8 mouse cellular contexts compared by ENCODE assay signal in genomic region chr10:49788381-49788906, GRCm38 (mm10). TPM values are rescaled to one million over a fixed set of nuclear protein-coding genes. Genes with fewer than 3 reads are reported as not detected.
DNase-seq lines count a peak whose midpoint lies in the region; ATAC-seq and TF ChIP-seq lines count a peak whose summit lies in the region.

TSS of gene Grik2 (minus strand) at chr10:49788766.

- peak; percentile 26 for DNase-seq in gastrocnemius, adult 2 months
- no peak for DNase-seq in gastrocnemius, postnatal 36 days
- DNase-seq in cerebellum, adult 2 months = peak; percentile 91 to 93
- peak; percentile 93 for DNase-seq in forebrain, postnatal 0 days
- peak; percentile 86 for DNase-seq in left cerebral cortex, postnatal 4 days
- DNase-seq in urinary bladder, postnatal 4 days (ENCODE audit: low spot score in 2 of 2) = peak; percentile 27 to 59

- peak; percentile 91 for ATAC-seq in forebrain, postnatal 0 days
- ATAC-seq in hindbrain, embryonic 15.5 days (ENCODE audit: low FRiP score, low read depth) = peak; percentile 90

- H3K27me3 ChIP-seq in cerebellum, adult 2 months (ENCODE audit: control insufficient read depth, insufficient read depth, low read length) = no peaks in the 10 kb centered on the region
- H3K27me3 ChIP-seq in forebrain, postnatal 0 days (ENCODE audit: insufficient read depth, low read length) = no peaks in the 10 kb centered on the region
- no peaks in the 10 kb centered on the region for H3K27me3 ChIP-seq in hindbrain, embryonic 15.5 days
- no peaks in the 10 kb centered on the region for H3K27me3 ChIP-seq in myocyte (ENCODE audit: control insufficient read depth, insufficient read depth, insufficient read length)

- peak; percentile 13; the same call in 1 of the 2 replicates for TF ChIP-seq CTCF in gastrocnemius, adult 2 months (IDR thresholded peaks at IDR 0.05)
- 0 out of 2 replicates have a peak, but pooled peaks have one; percentile 24 for TF ChIP-seq CTCF in cerebellum, adult 2 months (IDR thresholded peaks at IDR 0.05; ENCODE audit: borderline replicate concordance, insufficient read depth, low read depth, low read length)
- peak; percentile 67 for TF ChIP-seq CTCF in forebrain, postnatal 0 days (IDR thresholded peaks at IDR 0.05; ENCODE audit: low read depth)

- intact Hi-C loops in gastrocnemius, adult 2 months (cut with DNase I) = no loop called here
- intact Hi-C loops in gastrocnemius, postnatal 36 days (cut with DNase I) = no loop called here
- intact Hi-C loops in left cerebral cortex, postnatal 4 days (cut with DNase I) = loop anchor here (10.0 kb wide), 1 partner anchor 406 kb away; no protein-coding TSS in a partner anchor

- peaks cover 7% of the 10 kb centered on the region; the same call in 1 of the 2 replicates for H3K4me1 ChIP-seq in cerebellum, adult 2 months (ENCODE audit: control insufficient read depth, insufficient read depth, low read length)
- peaks cover 7% of the 10 kb centered on the region; the same call in 1 of the 2 replicates for H3K4me1 ChIP-seq in forebrain, postnatal 0 days (ENCODE audit: insufficient read depth)
- H3K4me1 ChIP-seq in hindbrain, embryonic 15.5 days (replicated peaks) = peaks cover 21% of the 10 kb centered on the region

- H3K79me2 ChIP-seq in myocyte (ENCODE audit: control insufficient read depth, insufficient read depth) = no peaks in the 10 kb centered on the region

- 0% methylated on average over 41 of the region's 41 CpGs for WGBS in cerebellum, adult 2 months
- WGBS in forebrain, postnatal 0 days = 3% methylated on average over 41 of the region's 41 CpGs
- under 1% methylated on average over 40 of the region's 41 CpGs for WGBS in hindbrain, embryonic 15.5 days

- H3K4me3 ChIP-seq in gastrocnemius, adult 2 months = peak within 1 kb of the TSS; percentile 64
- peak within 1 kb of the TSS; percentile 88 for H3K4me3 ChIP-seq in cerebellum, adult 2 months (replicated peaks; ENCODE audit: insufficient read depth, low read depth, low read length)
- peak within 1 kb of the TSS; percentile 92 for H3K4me3 ChIP-seq in forebrain, postnatal 0 days (ENCODE audit: low read depth, low read length)
- peak within 1 kb of the TSS; percentile 68 for H3K4me3 ChIP-seq in hindbrain, embryonic 15.5 days
- H3K4me3 ChIP-seq in myocyte = no peak within 1 kb of the TSS

- peak within 1 kb of the TSS; percentile 54 for H3K4me2 ChIP-seq in forebrain, postnatal 0 days (ENCODE audit: low read depth)
- H3K4me2 ChIP-seq in hindbrain, embryonic 15.5 days = peak within 1 kb of the TSS; percentile 57
- peak within 1 kb of the TSS; percentile 60 for H3K4me2 ChIP-seq in myocyte (ENCODE audit: low read depth)

- TF ChIP-seq POLR2A in cerebellum, adult 2 months (IDR thresholded peaks at IDR 0.05; ENCODE audit: borderline replicate concordance, insufficient read depth, low read length) = peak; percentile 73; the same call in 1 of the 2 replicates
- TF ChIP-seq POLR2A in myocyte (IDR thresholded peaks at IDR 0.05; ENCODE audit: insufficient read length, low read depth) = no peak

- no peak within 1 kb of the TSS for H3K27ac ChIP-seq in gastrocnemius, adult 2 months
- peak within 1 kb of the TSS; percentile 89 for H3K27ac ChIP-seq in cerebellum, adult 2 months (ENCODE audit: insufficient read depth, low read length)
- peak within 1 kb of the TSS; percentile 86 for H3K27ac ChIP-seq in forebrain, postnatal 0 days (ENCODE audit: low read depth, low read length)
- H3K27ac ChIP-seq in hindbrain, embryonic 15.5 days (replicated peaks) = peak within 1 kb of the TSS; percentile 85

- peak within 1 kb of the TSS; percentile 90 for H3K9ac ChIP-seq in forebrain, postnatal 0 days
- peak within 1 kb of the TSS; percentile 71 for H3K9ac ChIP-seq in hindbrain, embryonic 15.5 days

- H3K36me3 ChIP-seq in forebrain, postnatal 0 days (ENCODE audit: insufficient read depth) = no peaks in the 10 kb centered on the region
- no peaks in the 10 kb centered on the region for H3K36me3 ChIP-seq in hindbrain, embryonic 15.5 days
- no peaks in the 10 kb centered on the region for H3K36me3 ChIP-seq in myocyte (ENCODE audit: control insufficient read depth, insufficient read depth)

- peak within 1 kb of the TSS; percentile 17 for H3ac ChIP-seq in myocyte (ENCODE audit: control insufficient read depth, insufficient read length)

- H3K9me3 ChIP-seq in forebrain, postnatal 0 days (ENCODE audit: low read length) = no peaks in the 10 kb centered on the region
- no peaks in the 10 kb centered on the region for H3K9me3 ChIP-seq in hindbrain, embryonic 15.5 days

TF ChIP-seq in myocyte, 11 proteins besides CTCF, POLR2A, EP300 and RAD21:
- TF ChIP-seq TCF3 (IDR thresholded peaks at IDR 0.05; ENCODE audit: insufficient read length, low read depth) (no peak), POLR2AphosphoS2 (IDR thresholded peaks at IDR 0.05; ENCODE audit: insufficient read length, low read depth) (no peak), MYOG (IDR thresholded peaks at IDR 0.05; ENCODE audit: control insufficient read depth in 1 of 3, insufficient read depth in 1 of 3, insufficient read length in 2 of 3, low read depth in 2 of 3) (no peak), CEBPB (IDR thresholded peaks at IDR 0.05; ENCODE audit: insufficient read depth, poor library complexity, severe bottlenecking) (no peak), MYOD1 (IDR thresholded peaks at IDR 0.05; ENCODE audit: control insufficient read depth in 1 of 3, insufficient read length in 2 of 3, low read depth in 2 of 3) (no peak), MAX (IDR thresholded peaks at IDR 0.05; ENCODE audit: low read depth) (no peak), USF1 (IDR thresholded peaks at IDR 0.05; ENCODE audit: low read depth) (no peak), TCF12 (IDR thresholded peaks at IDR 0.05; ENCODE audit: insufficient read depth, poor library complexity, severe bottlenecking) (no peak), E2F4 (IDR thresholded peaks at IDR 0.05; ENCODE audit: insufficient read depth) (no peak), SRF (IDR thresholded peaks at IDR 0.05; ENCODE audit: control insufficient read depth, insufficient read length, low read depth) (no peak), REST (IDR thresholded peaks at IDR 0.05; ENCODE audit: insufficient read depth, insufficient read length) (no peak)

RNA-seq across cellular contexts. Expression of gene Grik2, which starts in this region (rescaled TPM):
- total RNA-seq in gastrocnemius, adult 2 months (2021) = under 1 TPM in 1 of 2 experiments, not detected in 1; 0.41 TPM
- under 1 TPM; 0.10 to 0.35 TPM for total RNA-seq in gastrocnemius, postnatal 36 days (2021)
- 48.5 and 60.7 TPM in 2 replicates for polyA plus RNA-seq in cerebellum, adult 2 months (2012; rRNA removed)
- total RNA-seq in forebrain, postnatal 0 days (2014; rRNA removed) = 98.9 and 102 TPM in 2 replicates
- 17.9 and 30.2 TPM in 2 replicates for polyA plus RNA-seq in forebrain, postnatal 0 days (2015; fragmentation: Nextera tagmentation; extraction: Ambion mirVana)
- polyA plus RNA-seq in hindbrain, embryonic 15.5 days (2015; fragmentation: Nextera tagmentation; extraction: Ambion mirVana) = 28.8 and 28.9 TPM in 2 replicates
- total RNA-seq in left cerebral cortex, postnatal 4 days (2021) = 100 to 1,000 TPM; 119 to 122 TPM
- polyA plus RNA-seq in myocyte (2012; fragmentation: generic; extraction: Trizol) = 0.19 TPM

Comparison
In these comparisons a context has a peak if more than half of its experiments do, and no peak if none do; other contexts are left out.
1. RNA of gene Grik2 (total RNA-seq): 119 to 122 TPM in left cerebral cortex, postnatal 4 days and 98.9 to 102 TPM in forebrain, postnatal 0 days; 0.41 TPM in gastrocnemius, adult 2 months and 0.10 to 0.35 TPM in gastrocnemius, postnatal 36 days; every median in the first group is over 10 times any median in the second.
2. RNA of gene Grik2 (polyA plus RNA-seq): 48.5 to 60.7 TPM in cerebellum, adult 2 months, 17.9 to 30.2 TPM in forebrain, postnatal 0 days and 28.8 to 28.9 TPM in hindbrain, embryonic 15.5 days; 0.19 TPM in myocyte (single experiment); every median in the first group is over 10 times any median in the second.
3. Peak in DNase-seq and H3K4me3 ChIP-seq in gastrocnemius, adult 2 months; RNA of the gene not detected or under 1 TPM.
4. DNase-seq: peak in cerebellum, adult 2 months (2 of 2), forebrain, postnatal 0 days (single experiment), left cerebral cortex, postnatal 4 days (single experiment) and urinary bladder, postnatal 4 days (2 of 2); none in gastrocnemius, postnatal 36 days (0 of 2).
5. CTCF ChIP-seq: peak in every context shown above with its lines; median percentile 67 in forebrain, postnatal 0 days; 24 in cerebellum, adult 2 months; 13 in gastrocnemius, adult 2 months.
6. Peak in every context shown above with its lines, with median percentiles within 50 percentile points of each other: H3K4me2 ChIP-seq.